Mouse (Mus musculus): ENCODE data around the gene 9130023H24Rik.

The 9130023H24Rik gene

DNA sequence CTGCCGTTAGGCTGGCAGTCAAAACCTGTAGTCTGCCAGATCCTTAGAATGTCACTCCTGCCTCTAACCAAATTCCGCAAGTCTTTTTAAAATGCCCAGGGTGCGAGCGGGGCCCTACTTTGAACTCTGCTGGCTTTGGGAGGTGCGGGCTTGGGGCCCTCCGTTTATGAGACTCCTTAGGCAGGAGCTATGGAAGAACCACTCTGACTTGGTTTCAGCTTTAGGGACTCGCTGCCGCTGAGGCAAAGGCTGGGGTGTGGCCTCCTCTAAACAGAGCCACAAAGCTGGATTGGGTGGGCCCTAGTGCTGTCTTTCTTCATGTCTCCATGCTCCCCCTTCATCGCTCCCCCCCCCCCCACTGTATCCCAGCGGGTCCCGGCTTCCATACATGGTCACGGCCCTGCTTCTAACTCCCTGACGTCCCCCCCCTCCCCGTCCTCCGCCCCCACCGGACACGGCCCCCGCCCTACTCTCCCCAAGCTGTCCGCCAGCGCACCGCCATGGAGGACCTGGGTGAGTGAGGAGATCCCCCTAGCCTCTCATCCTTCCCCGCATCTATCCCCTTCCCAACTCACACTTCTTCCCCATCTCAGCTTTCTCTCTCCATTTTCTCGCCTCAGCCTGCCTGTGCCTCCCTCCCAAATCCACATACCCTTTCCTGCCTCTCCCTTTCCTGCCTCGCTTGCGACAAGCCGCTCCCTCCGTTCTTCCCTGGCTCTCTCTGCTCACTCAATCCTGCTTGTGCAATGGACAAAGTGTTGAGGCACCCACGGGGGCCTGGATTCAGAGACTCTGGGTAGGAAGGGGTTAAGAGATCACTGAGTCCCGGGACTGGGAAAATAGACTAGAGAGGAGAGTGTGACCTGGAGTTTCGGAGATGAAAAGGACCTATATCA lies 8.9 kb upstream of the 9130023H24Rik start, which contains the start of gene Tgfb1i1:
TSS of gene Tgfb1i1 (plus strand) at position 317 of the 896 bp plus-strand sequence.
- no peak for DNase-seq (ENCODE audit: extremely low read depth, low read depth, low spot score)

DNA sequence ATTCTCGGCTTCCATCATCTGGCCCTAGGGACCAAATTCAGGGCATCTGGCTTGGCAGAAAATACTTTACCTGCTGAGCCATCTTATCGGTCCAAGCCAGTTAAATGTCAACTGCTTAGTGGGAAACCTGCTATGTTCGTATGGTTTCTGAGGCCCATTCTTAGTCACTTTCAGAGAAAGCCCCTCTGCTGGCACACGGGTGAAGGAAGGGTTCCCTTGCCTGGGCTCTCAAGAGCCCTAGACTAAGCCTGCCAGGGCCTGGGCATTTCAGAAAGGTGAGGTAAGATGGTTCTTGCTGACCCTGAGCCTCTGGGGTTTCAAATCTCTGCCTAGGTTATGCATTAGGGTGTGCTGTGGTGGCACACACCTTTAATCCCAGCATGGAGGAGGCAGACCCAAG lies 7.7 kb upstream of the 9130023H24Rik start:
- no peak for DNase-seq (ENCODE audit: extremely low read depth, low read depth, low spot score)

- DNase-seq (ENCODE audit: extremely low read depth, low read depth, low spot score): no peak
Observed at GRCm38 (mm10) chr7:128244410-128245025, 6.7 kb upstream of the 9130023H24Rik start.

- no peak for DNase-seq (ENCODE audit: extremely low read depth, low read depth, low spot score)
Observed at GRCm38 (mm10) chr7:128243921-128244320, 6.1 kb upstream of the 9130023H24Rik start.

DNA sequence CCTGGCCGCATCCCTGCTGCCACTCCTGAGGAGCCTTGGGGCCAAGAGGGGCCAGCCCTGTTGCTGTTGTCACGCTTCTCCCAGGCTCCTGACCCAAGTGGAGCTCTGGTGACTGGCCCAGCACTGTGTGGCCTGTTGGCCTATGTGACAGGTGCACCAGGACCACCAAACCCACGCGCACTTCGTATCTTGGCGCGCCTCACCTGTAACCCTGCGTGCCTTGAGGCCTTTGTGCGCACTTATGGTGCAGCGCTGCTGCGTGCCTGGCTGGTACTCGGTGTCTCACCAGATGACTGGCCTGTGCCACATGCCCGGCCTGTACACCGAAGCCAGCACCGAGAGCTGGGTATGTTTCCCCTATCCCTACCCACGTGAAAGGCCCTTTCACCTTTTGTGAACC lies 4.5 kb upstream of the 9130023H24Rik start:
- DNase-seq (ENCODE audit: extremely low read depth, low read depth, low spot score): no peak

GRCm38 (mm10) chr7:128240131-128240784 lies 2.4 kb upstream of the 9130023H24Rik start:
- DNase-seq (ENCODE audit: extremely low read depth, low read depth, low spot score): no peak

DNA sequence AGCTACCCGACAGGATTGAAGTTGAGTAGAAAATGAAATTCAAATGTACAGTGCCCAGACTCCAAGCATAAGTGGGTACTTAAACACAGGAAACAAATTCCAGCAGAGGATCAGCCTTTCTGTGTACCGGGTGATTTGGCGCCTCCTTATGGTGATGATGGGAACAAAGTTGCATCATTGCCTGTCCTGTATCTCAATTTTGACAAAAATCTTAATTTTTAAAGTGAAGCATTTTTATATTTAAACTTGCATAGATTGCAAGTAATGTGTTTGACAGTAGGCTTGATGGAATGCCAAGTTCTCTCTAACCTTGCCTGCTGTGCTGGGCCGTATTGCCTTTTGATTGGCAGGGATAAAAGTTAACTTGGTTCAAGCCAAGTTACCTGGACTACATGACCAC lies 1.2 kb upstream of the 9130023H24Rik start:
- no peak for DNase-seq (ENCODE audit: extremely low read depth, low read depth, low spot score)

GRCm38 (mm10) chr7:128237593-128237926 lies 271 bp downstream of the 9130023H24Rik start:
- no peak for DNase-seq (ENCODE audit: extremely low read depth, low read depth, low spot score)

DNA sequence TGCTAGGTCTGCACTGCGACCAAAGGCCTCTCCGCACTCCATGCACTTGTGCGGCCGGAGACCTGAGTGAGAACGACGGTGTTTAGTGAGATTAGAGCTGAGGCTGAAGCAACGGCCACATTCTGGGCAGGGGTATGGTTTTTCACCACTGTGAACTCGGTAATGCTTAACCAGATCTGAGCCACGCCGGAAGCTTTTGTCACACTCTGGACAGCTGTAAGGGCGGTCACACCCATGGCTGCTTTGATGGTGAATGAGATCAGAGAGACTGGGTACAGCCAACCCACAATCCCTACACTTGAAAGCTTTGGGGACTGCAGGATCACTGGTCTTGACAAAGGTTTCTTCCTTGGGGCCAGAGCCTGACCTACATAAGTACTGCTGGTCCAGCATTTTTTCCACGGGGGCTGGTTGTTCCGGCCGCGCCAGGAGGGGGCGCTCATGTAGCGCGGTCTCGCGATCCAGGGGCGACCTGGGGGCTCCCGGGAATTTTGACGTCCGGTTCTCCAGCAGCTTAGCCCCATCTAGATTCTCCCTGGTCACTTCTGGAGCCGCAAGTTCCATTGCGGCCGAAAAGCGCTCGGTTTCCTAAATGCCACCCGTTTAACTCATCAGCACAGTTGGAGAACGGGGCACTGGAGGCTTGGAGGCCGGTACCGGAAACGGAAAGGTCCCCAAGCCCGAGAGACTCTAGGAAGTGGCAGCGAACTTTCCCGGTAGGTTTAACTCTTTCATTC lies 807 bp downstream of the 9130023H24Rik start, which contains the start of gene Armc5:
TSS of gene Armc5 (plus strand) at position 487 of the 737 bp plus-strand sequence.
- DNase-seq (ENCODE audit: extremely low read depth, low read depth, low spot score): no peak

DNA sequence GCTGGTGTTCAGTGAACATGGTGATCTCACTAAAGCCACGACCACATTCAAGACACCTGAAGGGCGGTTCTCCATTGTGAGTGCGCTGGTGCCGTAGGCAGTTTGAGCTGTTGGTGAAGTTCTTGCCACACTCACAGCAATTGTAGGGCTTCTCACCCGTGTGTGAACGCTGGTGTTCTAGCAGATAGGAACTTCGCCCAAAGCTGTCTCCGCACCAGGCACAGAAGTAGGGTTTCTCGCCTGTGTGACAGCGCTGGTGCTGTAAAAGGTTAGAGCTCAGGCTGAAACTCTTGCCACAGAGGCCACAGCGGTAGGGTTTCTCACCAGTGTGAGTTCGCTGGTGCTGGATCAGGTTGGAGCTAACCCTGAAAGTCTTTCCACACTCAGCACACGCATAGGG lies 1.4 kb downstream of the 9130023H24Rik start:
- no peak for DNase-seq (ENCODE audit: extremely low read depth, low read depth, low spot score)

GRCm38 (mm10) chr7:128235481-128235880 lies 2.4 kb downstream of the 9130023H24Rik start:
- DNase-seq (ENCODE audit: extremely low read depth, low read depth, low spot score): no peak

GRCm38 (mm10) chr7:128234796-128235195 lies 3.0 kb downstream of the 9130023H24Rik start:
- DNase-seq (ENCODE audit: extremely low read depth, low read depth, low spot score): no peak

GRCm38 (mm10) chr7:128231741-128232140 lies 6.1 kb downstream of the 9130023H24Rik start:
- DNase-seq (ENCODE audit: extremely low read depth, low read depth, low spot score): no peak

GRCm38 (mm10) chr7:128220936-128221335 lies 16.9 kb downstream of the 9130023H24Rik start:
- no peak for DNase-seq (ENCODE audit: extremely low read depth, low read depth, low spot score)

DNA sequence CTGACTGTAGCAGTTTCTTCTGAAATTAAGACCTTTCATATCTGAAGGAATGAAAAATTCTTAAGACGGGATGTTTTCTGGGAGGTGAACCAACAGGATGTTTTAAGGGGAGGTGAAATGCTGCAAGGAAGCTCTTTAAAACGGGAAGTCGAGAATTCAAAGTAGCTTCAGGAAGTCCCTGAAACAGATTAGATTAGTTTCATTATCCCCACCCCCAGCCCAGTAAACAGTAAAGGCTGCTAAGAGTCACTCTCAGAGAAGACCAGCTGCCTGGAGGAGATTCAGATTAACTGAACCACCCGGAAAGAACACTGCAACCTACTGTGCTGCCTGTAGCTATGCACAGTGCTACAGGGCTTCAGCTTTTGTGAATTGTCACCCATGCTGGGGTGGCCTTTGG lies 17.9 kb downstream of the 9130023H24Rik start:
- no peak for DNase-seq (ENCODE audit: extremely low read depth, low read depth, low spot score)

- peak; percentile 34 for DNase-seq (ENCODE audit: extremely low read depth, low read depth, low spot score)
Observed at GRCm38 (mm10) chr7:128209826-128210225, 28.0 kb downstream of the 9130023H24Rik start.

- no peak for DNase-seq (ENCODE audit: extremely low read depth, low read depth, low spot score)
Observed at GRCm38 (mm10) chr7:128208187-128208586, 29.6 kb downstream of the 9130023H24Rik start.

GRCm38 (mm10) chr7:128206152-128206551 lies 31.7 kb downstream of the 9130023H24Rik start, which contains the start of gene Cox6a2:
Gene Cox6a2, minus strand, starts transcription at chr7:128206387.
- no peak for DNase-seq (ENCODE audit: extremely low read depth, low read depth, low spot score)

GRCm38 (mm10) chr7:128205695-128206094 lies 32.1 kb downstream of the 9130023H24Rik start:
- DNase-seq (ENCODE audit: extremely low read depth, low read depth, low spot score): no peak

DNA sequence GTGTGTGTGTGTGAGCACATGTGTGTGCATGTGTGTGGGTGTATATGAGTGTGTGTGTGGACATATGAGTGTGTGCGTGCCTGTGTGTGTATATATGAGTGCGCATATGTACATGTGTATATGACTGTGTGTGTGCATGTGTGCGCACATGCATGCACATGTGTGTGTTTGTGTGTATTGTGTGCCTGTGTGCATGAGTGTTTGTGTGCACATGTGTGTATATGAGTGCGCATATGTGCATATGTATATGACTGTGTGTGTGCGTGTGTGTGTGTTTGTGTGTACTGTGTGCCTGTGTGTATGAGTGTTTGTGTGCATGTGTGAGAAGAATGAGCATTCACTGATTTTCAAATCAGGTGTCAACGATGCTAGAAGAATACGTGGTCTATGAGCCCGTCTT lies 33.7 kb downstream of the 9130023H24Rik start:
- no peak for DNase-seq (ENCODE audit: extremely low read depth, low read depth, low spot score)

- no peak for DNase-seq (ENCODE audit: extremely low read depth, low read depth, low spot score)
Observed at GRCm38 (mm10) chr7:128203071-128203470, 34.8 kb downstream of the 9130023H24Rik start.

All from fat pad, adult 2 months (tissue).